Mouse (Mus musculus) thymus, postnatal 25 days (tissue): ENCODE data around the gene Eef1e1.
"Not testable (repeated sequence)": the region's sequence is repeated elsewhere in the genome, so short reads cannot be mapped to it uniquely, and the experiment has no call there.

ENCODE experiments used
- DNase-seq: peaks from one replicate; pipeline ENCODE4 v3.0.0; 2022

Eef1e1 gene

GRCm38 (mm10) chr13:38624292-38624902 is 34.5 kb downstream of the Eef1e1 start:
- DNase-seq = no peak

- no peak for DNase-seq
These were observed 35.6 kb downstream of the Eef1e1 start for GRCm38 (mm10) chr13:38623296-38623695.

DNA sequence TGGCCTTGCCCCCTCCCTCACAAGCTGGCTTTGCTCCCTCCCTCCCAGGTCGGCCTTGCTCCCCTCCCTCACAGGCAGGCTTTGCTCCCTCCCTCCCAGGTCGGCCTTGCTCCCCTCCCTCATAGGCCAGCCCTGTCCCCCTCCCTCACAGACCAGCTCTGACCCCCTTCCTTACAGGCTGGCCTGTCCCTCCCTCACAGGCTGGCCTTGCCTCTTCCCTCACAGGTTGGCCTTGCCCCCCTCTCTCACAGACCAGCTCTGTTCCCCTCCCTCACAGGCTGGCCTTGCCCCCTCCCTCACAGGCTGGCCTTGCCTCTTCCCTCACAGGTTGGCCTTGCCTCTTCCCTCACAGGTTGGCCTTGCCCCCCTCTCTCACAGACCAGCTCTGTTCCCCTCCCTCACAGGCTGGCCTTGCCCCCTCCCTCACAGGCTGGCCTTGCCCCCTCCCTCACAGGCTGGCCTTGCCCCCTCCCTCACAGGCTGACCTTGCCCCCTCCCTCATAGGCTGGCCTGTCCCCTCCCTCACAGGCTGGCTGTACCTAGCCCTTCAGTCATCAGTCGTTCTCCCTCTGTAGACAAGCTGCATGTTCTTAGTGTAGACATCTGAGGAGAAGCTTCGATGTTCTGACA is 40.7 kb downstream of the Eef1e1 start:
- DNase-seq = not testable (repeated sequence)

GRCm38 (mm10) chr13:38616887-38617286 is 42.0 kb downstream of the Eef1e1 start:
- no peak for DNase-seq

GRCm38 (mm10) chr13:38615656-38616055 is 43.2 kb downstream of the Eef1e1 start:
- no peak for DNase-seq

DNA sequence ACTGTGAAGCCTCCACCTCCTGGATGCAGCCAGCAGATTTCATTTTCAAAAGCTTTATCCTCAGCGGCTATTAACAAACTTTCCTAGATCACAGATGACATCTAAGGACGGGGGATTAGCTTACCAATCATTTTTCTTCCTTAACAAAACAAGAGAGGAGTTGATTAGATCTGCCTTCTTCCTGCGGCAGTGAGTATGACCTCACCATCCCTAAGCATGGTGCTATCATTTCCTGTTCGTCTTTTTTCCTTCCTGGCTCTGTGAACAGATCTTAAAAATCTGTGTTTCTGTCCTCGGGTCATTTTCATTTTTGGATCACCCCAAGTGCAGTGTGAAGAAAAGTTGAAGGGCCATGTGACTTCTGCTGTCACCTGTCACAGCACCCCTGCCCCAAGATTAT is 44.6 kb downstream of the Eef1e1 start:
- DNase-seq = no peak

GRCm38 (mm10) chr13:38613583-38613982 is 45.3 kb downstream of the Eef1e1 start:
- no peak for DNase-seq

DNA sequence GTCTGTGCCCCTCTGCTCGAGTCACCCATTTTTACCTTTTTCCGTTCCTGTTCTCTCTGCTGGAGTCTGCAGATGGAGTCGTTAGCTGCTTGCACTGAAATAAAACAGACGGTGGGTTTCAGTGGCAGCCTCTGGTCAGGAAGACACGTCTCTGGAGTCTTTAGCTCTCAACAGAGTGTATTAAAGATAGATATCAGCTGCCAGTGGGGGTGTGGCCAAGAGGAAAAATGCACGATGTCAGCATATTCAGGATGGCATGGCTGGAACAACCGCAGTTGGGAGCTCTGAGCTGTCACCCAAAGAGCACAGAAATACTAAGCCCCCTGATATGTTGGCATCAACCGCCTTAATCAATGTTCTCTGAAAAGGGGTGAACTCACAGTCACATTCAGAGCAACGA is 46.2 kb downstream of the Eef1e1 start:
- DNase-seq = no peak

DNA sequence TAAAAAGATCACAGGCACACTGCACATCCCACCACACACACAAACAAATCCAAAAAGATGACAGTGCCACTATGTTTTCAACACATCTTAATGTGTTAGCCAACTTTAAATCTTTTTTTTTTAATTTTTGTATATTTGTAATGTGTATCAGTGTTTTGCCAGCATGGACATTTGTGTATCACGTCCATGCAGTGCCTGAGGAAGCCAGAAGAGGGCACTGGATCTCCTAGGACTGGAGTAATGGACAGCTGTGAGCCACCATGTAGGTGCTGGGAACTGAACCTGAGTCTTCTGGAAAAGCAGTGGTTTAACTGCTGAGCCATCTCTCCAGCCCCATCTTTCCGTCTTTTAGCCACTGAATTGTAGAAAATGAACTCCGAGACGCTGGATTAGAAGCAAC is 46.7 kb downstream of the Eef1e1 start:
- DNase-seq = no peak

DNA sequence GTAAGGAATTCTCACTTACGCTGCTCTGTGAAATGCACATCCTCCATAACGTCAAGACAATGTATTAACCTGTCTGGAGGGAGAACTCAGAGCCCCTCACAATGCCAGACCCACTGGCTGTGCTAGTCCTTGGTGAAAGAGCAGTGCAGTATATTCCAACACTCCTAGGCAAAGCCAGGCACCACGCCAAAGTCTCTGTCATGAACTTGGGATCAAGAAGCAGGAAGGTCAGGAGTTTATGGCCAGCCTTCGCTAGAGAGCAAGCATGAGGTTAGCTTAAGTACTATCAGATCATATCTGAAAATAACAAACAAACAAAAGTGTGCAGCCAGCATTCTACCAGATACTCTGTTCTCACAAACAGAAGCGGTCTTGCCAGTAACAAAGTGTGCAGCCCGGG is 48.5 kb downstream of the Eef1e1 start:
- DNase-seq = no peak

DNA sequence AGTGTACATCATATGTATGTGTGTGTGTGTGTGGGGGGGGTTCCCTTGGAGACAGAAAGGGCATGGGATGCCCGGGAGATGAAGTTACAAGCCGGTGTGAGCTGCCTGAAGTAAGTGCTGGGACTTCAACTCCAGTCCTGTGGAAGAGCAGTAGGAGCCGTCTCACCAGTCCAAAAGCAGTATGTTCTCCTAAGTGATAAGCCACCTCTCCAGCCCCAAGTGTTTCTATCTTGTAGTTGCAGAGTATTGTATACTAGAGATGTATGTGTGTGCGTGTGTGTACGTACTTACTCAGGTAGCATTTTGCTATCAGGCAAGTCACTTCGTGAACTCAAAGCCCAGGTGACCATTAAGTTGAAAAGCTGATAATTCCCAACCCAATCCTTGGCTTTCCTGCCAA is 51.7 kb downstream of the Eef1e1 start:
- no peak for DNase-seq

DNA sequence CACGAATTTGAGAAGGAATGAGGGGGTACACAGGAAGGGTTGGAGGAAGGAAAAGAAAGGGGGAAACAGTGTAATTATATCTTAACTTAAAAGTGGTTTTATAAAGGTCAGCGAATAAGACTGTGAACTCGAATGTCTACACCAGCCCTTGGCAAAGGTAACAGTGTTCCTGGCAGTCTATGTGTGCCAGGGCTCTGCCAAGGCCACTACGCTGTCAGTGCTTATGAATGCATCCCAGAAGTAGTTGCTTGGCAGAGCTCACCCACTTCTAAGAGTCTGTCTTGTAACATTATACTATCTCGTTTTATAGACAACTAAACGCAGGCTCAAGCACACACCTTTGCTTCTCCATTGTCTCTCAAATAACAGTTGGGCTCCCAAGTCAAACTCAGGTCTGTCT is 53.5 kb downstream of the Eef1e1 start:
- no peak for DNase-seq

- no peak for DNase-seq
These were observed 55.9 kb downstream of the Eef1e1 start for GRCm38 (mm10) chr13:38602966-38603365.

- no peak for DNase-seq
These were observed 56.5 kb downstream of the Eef1e1 start for GRCm38 (mm10) chr13:38602243-38602832.

GRCm38 (mm10) chr13:38600811-38601210 is 58.0 kb downstream of the Eef1e1 start:
- DNase-seq = no peak

GRCm38 (mm10) chr13:38597076-38597475 is 61.8 kb downstream of the Eef1e1 start:
- DNase-seq = no peak

DNA sequence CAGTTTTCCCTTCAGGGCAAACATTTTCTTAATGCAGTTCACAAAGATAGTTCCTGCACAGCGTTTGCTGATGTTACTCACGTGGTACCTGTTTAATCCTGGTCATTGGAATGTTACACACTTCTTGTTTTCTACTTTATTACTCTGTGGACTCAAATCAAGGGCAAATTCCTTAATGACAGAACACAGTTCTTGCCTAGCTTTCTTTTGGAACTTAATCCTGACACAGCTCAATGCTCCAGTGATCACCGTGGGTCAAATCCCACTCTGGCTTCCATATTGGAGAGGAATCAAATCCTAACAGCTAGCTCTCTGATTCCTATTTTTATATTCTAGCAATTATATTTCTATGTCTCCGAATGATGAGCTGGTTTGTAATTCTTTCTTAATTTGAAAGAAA is 62.4 kb downstream of the Eef1e1 start:
- DNase-seq = no peak
